Comparison of ENCODE assay signal across 20 mouse cellular contexts in genomic region chr3:135606592-135606991, GRCm38 (mm10).
DNase-seq lines count a peak whose midpoint lies in the region; ATAC-seq lines count a peak whose summit lies in the region.
"Had no signal": no experiment of that assay in that cellular context is flagged by ENCODE, and none has a peak within 500 bp of the region (broad histone marks: within the 10 kb centered on the region; RNA-seq: fewer than 3 reads in every experiment).

No protein-coding gene starts in this region.

- peak overlapping the region; percentile 32; the same call in 1 of the 2 replicates for H3K27ac ChIP-seq in heart, embryonic 16.5 days (ENCODE audit: low read length)
- no peak overlapping the region for H3K27ac ChIP-seq in midbrain, embryonic 13.5 days
- H3K27ac ChIP-seq in midbrain, embryonic 16.5 days (ENCODE audit: low read length) = no peak overlapping the region
- no peak overlapping the region for H3K27ac ChIP-seq in intestine, embryonic 16.5 days (ENCODE audit: low read length)
- 0 out of 2 replicates have a peak overlapping the region, but pooled peaks have one; percentile 15 for H3K27ac ChIP-seq in stomach, embryonic 16.5 days (ENCODE audit: low read length)
- H3K27ac ChIP-seq: embryonic facial prominence, embryonic 15.5 days; forebrain, embryonic 15.5 days; hindbrain, embryonic 15.5 days; neural tube, embryonic 15.5 days had no signal

- no peak for DNase-seq in heart, adult 18-20 months
- DNase-seq: adrenal gland, postnatal 25 days; cerebellum, adult 9-10 months; gastrocnemius, postnatal 14 days; heart, adult 11 months; kidney, postnatal 25 days; lung, postnatal 14 days; thymus, adult 18-20 months had no signal

- H3K27me3 ChIP-seq in heart, embryonic 16.5 days (ENCODE audit: control insufficient read depth, insufficient read depth, low read length) = no peaks in the 10 kb centered on the region
- no peaks in the 10 kb centered on the region for H3K27me3 ChIP-seq in midbrain, embryonic 13.5 days
- H3K27me3 ChIP-seq in midbrain, embryonic 16.5 days (ENCODE audit: control insufficient read depth, insufficient read depth, low read depth, low read length) = no peaks in the 10 kb centered on the region
- H3K27me3 ChIP-seq in intestine, embryonic 16.5 days (replicated peaks; ENCODE audit: control insufficient read depth, insufficient read depth, low read length) = no peaks in the 10 kb centered on the region
- H3K27me3 ChIP-seq in stomach, embryonic 16.5 days (ENCODE audit: control insufficient read depth, insufficient read depth, low read length) = no peaks in the 10 kb centered on the region
- H3K27me3 ChIP-seq: embryonic facial prominence, embryonic 15.5 days; forebrain, embryonic 15.5 days; heart, embryonic 15.5 days; hindbrain, embryonic 15.5 days; neural tube, embryonic 15.5 days had no signal

- no peaks in the 10 kb centered on the region for H3K9me3 ChIP-seq in heart, embryonic 16.5 days (replicated peaks; ENCODE audit: control insufficient read depth, low read length)
- no peaks in the 10 kb centered on the region for H3K9me3 ChIP-seq in midbrain, embryonic 13.5 days
- H3K9me3 ChIP-seq in midbrain, embryonic 16.5 days (replicated peaks; ENCODE audit: control insufficient read depth, low read length, poor library complexity, severe bottlenecking) = no peaks in the 10 kb centered on the region
- H3K9me3 ChIP-seq in intestine, embryonic 16.5 days (ENCODE audit: control insufficient read depth, low read length) = no peaks in the 10 kb centered on the region
- no peaks in the 10 kb centered on the region for H3K9me3 ChIP-seq in stomach, embryonic 16.5 days (replicated peaks; ENCODE audit: control insufficient read depth, low read length)
- H3K9me3 ChIP-seq: embryonic facial prominence, embryonic 15.5 days; forebrain, embryonic 15.5 days; heart, embryonic 15.5 days; hindbrain, embryonic 15.5 days; neural tube, embryonic 15.5 days had no signal

- no peak overlapping the region for H3K9ac ChIP-seq in heart, embryonic 16.5 days (ENCODE audit: low read length)
- no peak overlapping the region for H3K9ac ChIP-seq in midbrain, embryonic 13.5 days (replicated peaks)
- no peak overlapping the region for H3K9ac ChIP-seq in midbrain, embryonic 16.5 days (ENCODE audit: low read depth, low read length)
- no peak overlapping the region for H3K9ac ChIP-seq in intestine, embryonic 16.5 days (ENCODE audit: low read depth, low read length)
- H3K9ac ChIP-seq in stomach, embryonic 16.5 days (ENCODE audit: low read length) = no peak overlapping the region
- H3K9ac ChIP-seq: embryonic facial prominence, embryonic 15.5 days; forebrain, embryonic 15.5 days; heart, embryonic 15.5 days; hindbrain, embryonic 15.5 days; neural tube, embryonic 15.5 days had no signal

- no peak overlapping the region for H3K4me3 ChIP-seq in heart, embryonic 16.5 days (ENCODE audit: low read length)
- no peak overlapping the region for H3K4me3 ChIP-seq in midbrain, embryonic 13.5 days (replicated peaks)
- no peak overlapping the region for H3K4me3 ChIP-seq in midbrain, embryonic 16.5 days (ENCODE audit: low read depth, low read length)
- no peak overlapping the region for H3K4me3 ChIP-seq in intestine, embryonic 16.5 days (ENCODE audit: low read length)
- H3K4me3 ChIP-seq in stomach, embryonic 16.5 days (replicated peaks; ENCODE audit: low read length) = no peak overlapping the region
- H3K4me3 ChIP-seq: embryonic facial prominence, embryonic 15.5 days; forebrain, embryonic 15.5 days; heart, embryonic 15.5 days; hindbrain, embryonic 15.5 days; layer of hippocampus, adult 2 months; neural tube, embryonic 15.5 days had no signal

- no peak overlapping the region for H3K4me2 ChIP-seq in heart, embryonic 16.5 days (ENCODE audit: low read depth, low read length)
- H3K4me2 ChIP-seq in midbrain, embryonic 13.5 days (replicated peaks) = no peak overlapping the region
- H3K4me2 ChIP-seq in midbrain, embryonic 16.5 days (ENCODE audit: low read length) = no peak overlapping the region
- no peak overlapping the region for H3K4me2 ChIP-seq in intestine, embryonic 16.5 days (ENCODE audit: low read depth, low read length)
- no peak overlapping the region for H3K4me2 ChIP-seq in stomach, embryonic 16.5 days (ENCODE audit: low read depth, low read length)
- H3K4me2 ChIP-seq: embryonic facial prominence, embryonic 15.5 days; forebrain, embryonic 15.5 days; hindbrain, embryonic 15.5 days; neural tube, embryonic 15.5 days had no signal

- H3K4me1 ChIP-seq in heart, embryonic 16.5 days (ENCODE audit: control insufficient read depth, insufficient read depth, low read length) = peaks cover 48% of the 10 kb centered on the region
- H3K4me1 ChIP-seq in midbrain, embryonic 13.5 days (replicated peaks) = 0 out of 2 replicates have a peak, but pooled peaks cover 7% of the 10 kb centered on the region
- peaks cover 10% of the 10 kb centered on the region for H3K4me1 ChIP-seq in midbrain, embryonic 16.5 days (ENCODE audit: control insufficient read depth, insufficient read depth, low read length)
- peaks cover 5% of the 10 kb centered on the region; the same call in 1 of the 2 replicates for H3K4me1 ChIP-seq in intestine, embryonic 16.5 days (ENCODE audit: control insufficient read depth, insufficient read depth, low read length)
- H3K4me1 ChIP-seq in stomach, embryonic 16.5 days (ENCODE audit: control insufficient read depth, insufficient read depth, low read length) = peaks cover 18% of the 10 kb centered on the region
- H3K4me1 ChIP-seq: embryonic facial prominence, embryonic 15.5 days; hindbrain, embryonic 15.5 days had no signal

- no peak for ATAC-seq in heart, embryonic 16.5 days (replicated peaks; ENCODE audit: extremely low read depth, insufficient read depth, low FRiP score)
- ATAC-seq in midbrain, embryonic 13.5 days = peak; percentile 21; the same call in 1 of the 2 replicates
- ATAC-seq in midbrain, embryonic 16.5 days = no peak
- 0 out of 2 replicates have a peak, but pooled peaks have one; percentile 45 for ATAC-seq in intestine, embryonic 16.5 days
- no peak; the same call in 1 of the 2 replicates for ATAC-seq in stomach, embryonic 16.5 days (ENCODE audit: insufficient read depth, low FRiP score)
- ATAC-seq in megakaryocyte-erythroid progenitor cell, adult 5-6 weeks (replicated peaks; ENCODE audit: low FRiP score, low TSS enrichment, poor library complexity, severe bottlenecking) = no peak
- ATAC-seq: forebrain, embryonic 15.5 days had no signal

- WGBS in heart, embryonic 16.5 days = 85% methylated on average over 8 of the region's 8 CpGs
- 90% methylated on average over 8 of the region's 8 CpGs for WGBS in midbrain, embryonic 13.5 days
- WGBS in midbrain, embryonic 16.5 days = 90% methylated on average over 8 of the region's 8 CpGs
- WGBS in intestine, embryonic 16.5 days = 87% methylated on average over 8 of the region's 8 CpGs
- 77% methylated on average over 8 of the region's 8 CpGs for WGBS in stomach, embryonic 16.5 days

- peaks cover 34% of the 10 kb centered on the region for H3K36me3 ChIP-seq in heart, embryonic 16.5 days (ENCODE audit: control insufficient read depth, insufficient read depth)
- H3K36me3 ChIP-seq in midbrain, embryonic 13.5 days = peaks cover 36% of the 10 kb centered on the region
- peaks cover 2% of the 10 kb centered on the region for H3K36me3 ChIP-seq in midbrain, embryonic 16.5 days (ENCODE audit: control insufficient read depth, insufficient read depth, low read length)
- H3K36me3 ChIP-seq in intestine, embryonic 16.5 days (ENCODE audit: control insufficient read depth, insufficient read depth, low read length) = peaks cover 3% of the 10 kb centered on the region
- peaks cover 4% of the 10 kb centered on the region; the same call in 1 of the 2 replicates for H3K36me3 ChIP-seq in stomach, embryonic 16.5 days (ENCODE audit: control insufficient read depth, insufficient read depth, low read length)

Comparison
In these comparisons a context has a peak if more than half of its experiments do, and no peak if none do; other contexts are left out.
1. ATAC-seq: peak in midbrain, embryonic 13.5 days (single experiment) and intestine, embryonic 16.5 days (single experiment); none in heart, embryonic 16.5 days (single experiment), midbrain, embryonic 16.5 days (single experiment), stomach, embryonic 16.5 days (single experiment) and megakaryocyte-erythroid progenitor cell, adult 5-6 weeks (single experiment).
2. H3K27ac ChIP-seq: peak in heart, embryonic 16.5 days (single experiment) and stomach, embryonic 16.5 days (single experiment); none in midbrain, embryonic 13.5 days (single experiment), midbrain, embryonic 16.5 days (single experiment) and intestine, embryonic 16.5 days (single experiment).